Mouse (Mus musculus) hindbrain, embryonic 16.5 days (tissue): ENCODE data around the gene Hs6st3. TPM values are rescaled to one million over a fixed set of nuclear protein-coding genes. Genes with fewer than 3 reads are reported as not detected.

Experiments used
- ATAC-seq: fragments of 200-750 bp; cut with Nextera tagmentation; 2 replicates; pipeline ENCODE4 v1.8.0; 2017; ENCODE audit warnings: moderate TSS enrichment, moderate library complexity
- H3K27ac ChIP-seq: fragments of 300-500 bp; sonication (generic); 2 replicates; pipeline ENCODE4 v1.5.1; 2014; ENCODE audit warnings: low read depth, mild to moderate bottlenecking, control low read depth, low read length, moderate library complexity
- H3K27me3 ChIP-seq: fragments of 300-500 bp; sonication (generic); replicated peaks from 2 replicates; pipeline ENCODE4 v1.6.1; 2014; ENCODE audit warnings: low read length; ENCODE audit not compliant: control insufficient read depth, insufficient read depth
- H3K36me3 ChIP-seq: fragments of 300-500 bp; sonication (generic); 2 replicates; pipeline ENCODE4 v1.6.1; 2014; ENCODE audit warnings: mild to moderate bottlenecking, low read length, moderate library complexity, mixed read lengths; ENCODE audit not compliant: control insufficient read depth, insufficient read depth
- H3K4me1 ChIP-seq: fragments of 300-500 bp; sonication (generic); 2 replicates; pipeline ENCODE4 v1.6.1; 2014; ENCODE audit warnings: low read depth, low read length; ENCODE audit not compliant: control insufficient read depth, insufficient read depth
- H3K4me2 ChIP-seq: fragments of 300-500 bp; sonication (generic); 2 replicates; pipeline ENCODE4 v1.6.1; 2014; ENCODE audit warnings: mild to moderate bottlenecking, low read length, control low read depth, moderate library complexity
- H3K4me3 ChIP-seq: fragments of 300-500 bp; sonication (generic); 2 replicates; pipeline ENCODE4 v1.5.1; 2014; ENCODE audit warnings: mild to moderate bottlenecking, low read length, control low read depth, moderate library complexity
- H3K9ac ChIP-seq: fragments of 300-500 bp; sonication (generic); 2 replicates; pipeline ENCODE4 v1.6.1; 2014; ENCODE audit warnings: low read depth, mild to moderate bottlenecking, control low read depth, low read length, moderate library complexity
- H3K9me3 ChIP-seq: fragments of 300-500 bp; sonication (generic); 2 replicates; pipeline ENCODE4 v1.6.1; 2014; ENCODE audit warnings: mild to moderate bottlenecking, low read length, moderate library complexity; ENCODE audit not compliant: control insufficient read depth
- WGBS: fragments of 180-500 bp; shearing (Covaris S2); extraction: QIAGEN DNeasy Blood & Tissue Kit; methylation state at CpG from one replicate; pipeline ENCODE4 v1.1.7; 2014; 5-methylcytosine and 5-hydroxymethylcytosine counted together
- polyA plus RNA-seq: library from polyadenylated mRNA; unstranded; fragments of >200 nt; fragmentation: Nextera tagmentation; extraction: Ambion mirVana; gene quantifications from 2 replicates; pipeline ENCODE4 v1.2.1, GENCODE M21; 2015

Hs6st3 gene
- polyA plus RNA-seq, 1 experiment from 2014 or later: 1.8 TPM

DNA sequence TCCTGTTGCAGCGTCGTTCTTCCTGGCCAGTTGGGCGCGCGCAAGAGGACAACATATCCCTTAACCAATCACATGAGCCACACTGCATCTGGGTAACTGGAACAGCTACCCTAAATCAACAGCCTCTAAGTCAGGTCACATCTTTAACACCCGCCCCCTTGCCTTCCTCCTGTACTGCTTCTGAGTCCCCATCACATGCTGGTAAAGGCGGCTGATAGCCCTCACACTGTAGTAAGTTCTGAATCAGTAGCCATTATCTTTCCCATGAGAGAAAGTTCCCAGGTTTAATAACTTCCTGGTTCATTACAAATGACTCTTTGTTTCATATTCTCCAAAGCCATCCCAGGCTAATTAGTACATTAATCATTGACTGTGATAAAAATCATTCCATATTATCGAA, 757.0 kb downstream of the Hs6st3 start:
- 90% methylated on average over 8 of the region's 8 CpGs for WGBS
- ATAC-seq: no peak
- no peaks in the 10 kb centered on the region for H3K9me3 ChIP-seq
- no peak overlapping the region for H3K27ac ChIP-seq
- H3K4me2 ChIP-seq: no peak overlapping the region
- no peak overlapping the region for H3K4me3 ChIP-seq
- H3K36me3 ChIP-seq: no peaks in the 10 kb centered on the region
- H3K27me3 ChIP-seq: no peaks in the 10 kb centered on the region
- no peaks in the 10 kb centered on the region for H3K4me1 ChIP-seq
- no peak overlapping the region for H3K9ac ChIP-seq

DNA sequence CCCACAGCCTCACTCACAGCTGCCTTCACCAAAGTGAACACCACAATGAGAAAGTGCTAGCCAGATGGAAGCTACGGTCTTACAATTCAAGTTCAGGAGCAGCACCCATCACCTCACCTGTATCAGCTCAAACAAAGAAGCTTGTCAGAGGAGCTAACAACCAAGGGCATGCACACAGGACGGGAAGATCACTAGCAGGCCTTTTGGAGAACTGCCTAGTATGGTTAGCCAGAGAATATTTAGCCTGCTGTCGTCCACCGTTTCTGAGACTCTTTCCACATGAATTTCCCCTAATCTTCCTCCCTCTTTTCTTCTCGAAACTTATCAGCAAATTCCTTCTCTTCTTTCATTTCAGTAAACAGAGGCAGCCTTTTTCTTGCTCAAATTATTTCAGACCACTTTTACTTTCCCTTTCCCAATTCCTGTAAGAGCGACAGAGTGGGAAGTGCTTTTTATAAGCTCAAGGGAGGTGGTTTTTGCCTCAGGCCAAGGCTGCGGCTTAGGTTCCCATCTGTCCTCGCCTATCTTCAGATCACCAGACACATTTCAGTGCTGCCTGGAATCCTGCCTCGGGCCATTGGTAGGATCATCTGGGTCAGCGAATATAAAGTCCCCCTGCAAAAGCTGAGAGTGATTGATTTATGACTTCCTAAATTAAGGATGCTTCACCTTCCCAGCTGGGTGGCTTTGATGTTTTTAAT, 757.8 kb downstream of the Hs6st3 start:
- no peak overlapping the region for H3K4me3 ChIP-seq
- H3K9me3 ChIP-seq: no peaks in the 10 kb centered on the region
- no peak overlapping the region for H3K4me2 ChIP-seq
- H3K27me3 ChIP-seq: no peaks in the 10 kb centered on the region
- WGBS: 62% methylated on average over 10 of the region's 10 CpGs
- no peak overlapping the region for H3K27ac ChIP-seq
- H3K9ac ChIP-seq: no peak overlapping the region
- no peaks in the 10 kb centered on the region for H3K36me3 ChIP-seq
- H3K4me1 ChIP-seq: no peaks in the 10 kb centered on the region
- no peak for ATAC-seq

DNA sequence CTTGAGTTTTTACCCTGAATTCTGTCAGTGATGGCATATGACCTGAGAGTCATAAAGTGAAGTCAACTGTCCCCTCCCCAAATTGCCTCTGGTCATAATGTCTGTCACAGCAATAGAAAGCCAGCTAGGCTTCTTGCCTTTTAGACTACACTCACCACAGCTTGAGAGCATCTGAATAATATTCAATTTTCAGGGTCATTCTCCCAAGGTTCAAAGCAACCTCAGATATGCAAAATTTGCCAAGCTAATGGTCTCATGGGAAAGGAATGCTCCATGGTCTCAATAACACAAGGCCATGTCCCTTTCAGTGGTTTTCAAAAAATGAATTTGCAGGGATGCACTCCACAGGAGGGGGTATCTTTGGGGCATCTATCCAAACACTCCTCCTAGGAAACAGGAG, 764.3 kb downstream of the Hs6st3 start:
- Histone ChIP-seq H3K4me3 (no peak overlapping the region), H3K9me3 (no peaks in the 10 kb centered on the region), H3K27ac (no peak overlapping the region), H3K9ac (no peak overlapping the region), H3K36me3 (no peaks in the 10 kb centered on the region), H3K4me2 (no peak overlapping the region), H3K4me1 (no peaks in the 10 kb centered on the region), H3K27me3 (no peaks in the 10 kb centered on the region)
- ATAC-seq: no peak

DNA sequence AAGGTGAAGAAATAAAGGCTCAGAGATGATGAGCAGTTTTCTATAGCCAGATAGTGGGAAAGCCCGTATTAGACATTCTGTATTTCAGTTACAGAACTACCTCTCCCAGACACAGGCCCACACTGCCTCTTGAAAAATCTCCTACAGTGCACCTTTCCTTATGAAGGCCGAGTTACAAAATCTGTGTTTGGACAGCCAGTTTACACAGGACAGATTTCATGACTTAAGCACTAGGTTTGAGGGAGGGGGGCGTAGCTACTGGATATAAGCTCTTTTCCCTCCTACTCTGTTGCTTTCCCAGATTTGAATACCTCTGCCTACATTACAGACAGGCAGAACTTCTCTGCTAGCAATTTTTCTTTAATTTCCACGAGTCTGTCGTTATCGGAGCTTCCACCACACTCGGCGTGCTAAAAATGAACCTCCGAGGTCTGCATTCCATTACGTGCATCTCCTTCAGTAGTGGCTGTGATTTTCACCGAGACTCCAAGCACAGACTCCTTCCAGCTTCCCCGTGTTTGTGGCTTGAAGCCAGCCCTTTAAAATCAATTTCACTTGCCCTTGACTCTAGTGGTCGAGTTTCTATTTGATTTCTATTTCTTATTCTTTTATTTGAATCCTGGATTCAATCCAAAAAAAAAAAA, 770.0 kb downstream of the Hs6st3 start:
- Histone ChIP-seq H3K27me3 (no peaks in the 10 kb centered on the region), H3K36me3 (no peaks in the 10 kb centered on the region), H3K9ac (no peak overlapping the region), H3K4me3 (no peak overlapping the region), H3K4me2 (no peak overlapping the region), H3K9me3 (no peaks in the 10 kb centered on the region), H3K27ac (no peak overlapping the region), H3K4me1 (no peaks in the 10 kb centered on the region)
- no peak for ATAC-seq
- 68% methylated on average over 13 of the region's 13 CpGs for WGBS

DNA sequence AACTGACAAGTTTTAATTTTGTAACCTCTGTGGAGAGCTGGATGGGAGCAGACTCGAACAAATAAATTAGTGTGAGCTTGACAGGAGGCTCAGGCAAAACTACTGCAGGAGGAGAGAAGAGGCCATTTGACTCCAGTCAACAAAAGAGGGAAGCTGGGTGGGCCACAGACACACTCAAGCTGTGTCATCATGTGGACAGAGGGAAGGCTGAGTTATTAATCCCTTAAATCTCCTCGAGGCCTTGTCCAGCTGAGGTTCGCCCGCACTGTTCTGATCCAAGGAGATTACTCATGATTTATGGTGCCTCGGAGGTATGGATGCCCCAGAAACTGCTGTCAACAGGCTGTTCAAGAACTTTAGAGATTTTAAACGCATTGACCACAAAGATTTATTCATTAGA, 776.4 kb downstream of the Hs6st3 start:
- WGBS: 73% methylated on average over 6 of the region's 6 CpGs
- no peaks in the 10 kb centered on the region for H3K4me1 ChIP-seq

DNA sequence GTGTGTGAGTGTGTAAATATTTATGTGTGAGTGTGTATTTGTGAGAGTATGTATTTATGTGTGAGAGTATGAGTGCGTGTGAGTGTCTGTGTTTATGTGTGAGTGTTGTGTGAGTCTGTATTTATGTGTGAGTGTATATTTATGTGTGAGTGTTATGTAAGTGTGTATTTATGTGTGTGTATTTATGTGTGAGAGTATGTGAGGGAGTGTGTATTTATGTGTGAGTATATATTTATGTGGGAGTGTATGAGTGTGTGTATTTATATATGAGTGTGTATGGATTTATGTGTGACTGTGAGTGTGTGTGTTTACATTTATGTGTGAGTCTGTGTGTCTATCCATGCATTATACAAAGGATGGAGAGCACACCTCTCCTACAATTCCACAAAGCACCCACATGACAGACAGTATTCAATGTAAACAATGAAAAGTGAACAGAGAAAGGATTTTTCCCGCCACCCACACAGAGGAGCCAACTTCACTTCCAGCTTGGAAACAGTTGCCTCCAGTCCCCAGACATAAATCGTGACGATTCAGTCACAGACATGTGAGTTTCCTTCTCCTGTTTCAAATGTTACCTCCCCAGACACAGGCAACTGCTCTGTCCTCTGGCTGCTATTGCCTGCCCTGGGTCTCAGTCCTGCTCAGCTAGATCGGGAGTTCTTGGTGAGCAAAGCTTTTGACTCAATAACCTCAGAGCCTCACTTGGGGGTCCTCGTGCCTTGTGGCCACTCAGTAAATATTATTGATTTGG, 780.3 kb downstream of the Hs6st3 start:
- ATAC-seq: no peak
- Histone ChIP-seq H3K9ac (no peak overlapping the region), H3K27ac (no peak overlapping the region), H3K4me2 (no peak overlapping the region), H3K4me1 (no peaks in the 10 kb centered on the region), H3K9me3 (no peaks in the 10 kb centered on the region), H3K36me3 (no peaks in the 10 kb centered on the region), H3K27me3 (no peaks in the 10 kb centered on the region), H3K4me3 (no peak overlapping the region)
- WGBS: 64% methylated on average over 6 of the region's 6 CpGs

More for the DNA sequence above, 776.4 kb downstream of the Hs6st3 start:
- no peak overlapping the region for H3K9ac ChIP-seq
- no peak overlapping the region for H3K4me3 ChIP-seq
- no peaks in the 10 kb centered on the region for H3K36me3 ChIP-seq
- no peak for ATAC-seq
- no peak overlapping the region for H3K27ac ChIP-seq
- no peaks in the 10 kb centered on the region for H3K9me3 ChIP-seq
- H3K27me3 ChIP-seq: no peaks in the 10 kb centered on the region
- H3K4me2 ChIP-seq: no peak overlapping the region

DNA sequence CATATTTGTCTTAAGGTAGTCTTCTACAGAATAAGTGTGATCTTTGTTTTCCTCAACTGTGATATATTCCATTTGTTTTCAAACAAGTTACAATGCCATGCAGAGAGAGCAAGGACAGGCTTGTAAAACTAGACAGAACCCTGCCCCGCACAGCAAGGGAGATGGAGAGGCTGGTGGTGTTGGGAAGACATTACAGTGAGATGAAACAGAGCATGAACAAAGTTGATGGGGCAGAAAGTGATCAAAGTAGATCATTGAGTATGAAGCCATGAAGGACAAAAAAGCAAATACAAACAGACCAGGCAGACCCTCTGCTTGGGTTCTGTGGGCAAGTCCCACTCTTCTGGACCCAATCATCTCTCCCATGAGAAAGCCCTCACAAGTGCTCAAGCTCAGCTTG, 781.0 kb downstream of the Hs6st3 start:
- 82% methylated on average over 1 of the region's 1 CpGs for WGBS
- no peak for ATAC-seq
- no peak overlapping the region for H3K9ac ChIP-seq
- no peak overlapping the region for H3K27ac ChIP-seq
- H3K36me3 ChIP-seq: no peaks in the 10 kb centered on the region
- H3K27me3 ChIP-seq: no peaks in the 10 kb centered on the region
- no peaks in the 10 kb centered on the region for H3K4me1 ChIP-seq
- H3K4me2 ChIP-seq: no peak overlapping the region
- H3K4me3 ChIP-seq: no peak overlapping the region
- H3K9me3 ChIP-seq: no peaks in the 10 kb centered on the region

Other genes with a start within 250 kb of the Hs6st3 start
- 85.8 and 93.5 TPM in 2 replicates for gene Dzip1, start 212.9 kb upstream of the Hs6st3 start, polyA plus RNA-seq
- gene Dnajc3, start 200.4 kb upstream of the Hs6st3 start, polyA plus RNA-seq: 22.5 and 24.8 TPM in 2 replicates
- gene Uggt2, start 38.9 kb upstream of the Hs6st3 start, polyA plus RNA-seq: 18.1 and 19.2 TPM in 2 replicates